Mouse (Mus musculus) MEL (cell line): ENCODE data around the gene Mcl1. TPM values are rescaled to one million over a fixed set of nuclear protein-coding genes. Genes with fewer than 3 reads are reported as not detected.

Experiments
- DNase-seq: peaks from one replicate; pipeline ENCODE4 v3.0.0; 2011; ENCODE audit warnings: low read depth, low spot score
- H3K27ac ChIP-seq: 2 replicates; pipeline ENCODE4 v1.5.1; 2012; ENCODE audit warnings: low read depth, mild to moderate bottlenecking, control low read depth, low read length, moderate library complexity; ENCODE audit not compliant: control insufficient read depth
- H3K27me3 ChIP-seq, 2 experiments: fragments of 150-350 bp in 1 of 2; sonication (generic) in 1 of 2; 2 replicates each; pipeline ENCODE4 v1.6.1; 2012; ENCODE audit warnings: low read length in 2 of 2, mild to moderate bottlenecking in 2 of 2, improper control_type of control experiment in 1 of 2, moderate library complexity in 1 of 2; ENCODE audit not compliant: insufficient read depth in 2 of 2, control insufficient read depth in 1 of 2
- H3K36me3 ChIP-seq, 2 experiments: 2 replicates each; pipeline ENCODE4 v1.6.1; 2012 to 2014; ENCODE audit warnings: low read length in 2 of 2, improper control_type of control experiment in 1 of 2, inconsistent platforms in 1 of 2, mild to moderate bottlenecking in 1 of 2; ENCODE audit not compliant: insufficient read depth in 2 of 2, control insufficient read depth in 1 of 2
- H3K4me1 ChIP-seq, 2 experiments: fragments of 150-350 bp in 1 of 2; sonication (generic) in 1 of 2; 2 replicates each; pipeline ENCODE4 v1.6.1; 2012; ENCODE audit warnings: low read length in 2 of 2, improper control_type of control experiment in 1 of 2, mild to moderate bottlenecking in 1 of 2; ENCODE audit not compliant: insufficient read depth in 2 of 2, control insufficient read depth in 1 of 2
- H3K4me3 ChIP-seq, 2 experiments: fragments of 150-350 bp in 1 of 2; sonication (generic) in 1 of 2; 2 replicates each; pipeline ENCODE4 v1.5.1; 2012; ENCODE audit warnings: low read depth in 2 of 2, low read length in 2 of 2, mild to moderate bottlenecking in 2 of 2, moderate library complexity in 2 of 2, control low read depth in 1 of 2, improper control_type of control experiment in 1 of 2; ENCODE audit not compliant: control insufficient read depth in 1 of 2, insufficient read depth in 1 of 2
- H3K79me2 ChIP-seq: 2 replicates; pipeline ENCODE4 v1.6.1; 2012; ENCODE audit warnings: mild to moderate bottlenecking, low read length, moderate library complexity; ENCODE audit not compliant: control insufficient read depth, poor library complexity, insufficient read depth
- H3K9ac ChIP-seq: 2 replicates; pipeline ENCODE4 v1.6.1; 2012; ENCODE audit warnings: low read depth, mild to moderate bottlenecking, control low read depth, low read length, moderate library complexity; ENCODE audit not compliant: control insufficient read depth, poor library complexity, severe bottlenecking
- H3K9me3 ChIP-seq: fragments of 150-350 bp; sonication (generic); replicated peaks from 2 replicates; pipeline ENCODE4 v1.6.1; 2012; ENCODE audit warnings: mild to moderate bottlenecking, low read length, improper control_type of control experiment, moderate library complexity; ENCODE audit not compliant: insufficient read depth
- BHLHE40 ChIP-seq: IDR thresholded peaks from 2 replicates; pipeline ENCODE4 v1.6.1; 2012; ENCODE audit warnings: low read depth, mild to moderate bottlenecking, inconsistent platforms, low read length, improper control_type of control experiment, borderline replicate concordance
- CHD1 ChIP-seq: IDR thresholded peaks from 2 replicates; pipeline ENCODE4 v1.6.1; 2012; ENCODE audit warnings: low read depth, mild to moderate bottlenecking, inconsistent platforms, low read length, improper control_type of control experiment
- CHD2 ChIP-seq: IDR thresholded peaks from 2 replicates; pipeline ENCODE4 v1.6.1; 2011; ENCODE audit warnings: low read length, improper control_type of control experiment
- CTCF ChIP-seq, 3 experiments: IDR thresholded peaks in 2 of 3; conservative IDR thresholded peaks in 1 of 3; 2 replicates each; pipeline ENCODE4 v1.5.1; 2011 to 2012; ENCODE audit warnings: low read length in 3 of 3, low read depth in 2 of 3, mild to moderate bottlenecking in 2 of 3, improper control_type of control experiment in 1 of 3, inconsistent platforms in 1 of 3, mixed read lengths in 1 of 3, moderate library complexity in 1 of 3; ENCODE audit not compliant: control insufficient read depth in 1 of 3, insufficient read depth in 1 of 3, poor library complexity in 1 of 3, severe bottlenecking in 1 of 3
- E2F4 ChIP-seq: IDR thresholded peaks from 2 replicates; pipeline ENCODE4 v1.6.1; 2011; ENCODE audit warnings: low read depth, low read length, improper control_type of control experiment, borderline replicate concordance
- ELF1 ChIP-seq: IDR thresholded peaks from 2 replicates; pipeline ENCODE4 v1.6.1; 2014; ENCODE audit warnings: low read depth, mild to moderate bottlenecking, inconsistent platforms, low read length, improper control_type of control experiment, moderate library complexity
- EP300 ChIP-seq, 2 experiments: IDR thresholded peaks; 2 replicates each; pipeline ENCODE4 v1.6.1; 2011; ENCODE audit warnings: improper control_type of control experiment in 2 of 2, low read length in 2 of 2, low read depth in 1 of 2, mild to moderate bottlenecking in 1 of 2
- ETS1 ChIP-seq: IDR thresholded peaks from 2 replicates; pipeline ENCODE4 v1.6.1; 2012; ENCODE audit warnings: low read depth, mild to moderate bottlenecking, inconsistent platforms, low read length, improper control_type of control experiment, moderate library complexity
- GABPA ChIP-seq: IDR thresholded peaks from 2 replicates; pipeline ENCODE4 v1.6.1; 2012; ENCODE audit warnings: low read depth, mild to moderate bottlenecking, inconsistent platforms, low read length, improper control_type of control experiment, moderate library complexity
- GATA1 ChIP-seq: IDR thresholded peaks from 2 replicates; pipeline ENCODE4 v1.6.1; 2011; ENCODE audit warnings: low read depth, low read length, improper control_type of control experiment
- HCFC1 ChIP-seq: IDR thresholded peaks from 2 replicates; pipeline ENCODE4 v1.6.1; 2012; ENCODE audit warnings: low read depth, mild to moderate bottlenecking, inconsistent platforms, low read length, improper control_type of control experiment, moderate library complexity
- JUND ChIP-seq: IDR thresholded peaks from 2 replicates; pipeline ENCODE4 v1.6.1; 2011; ENCODE audit warnings: low read depth, mild to moderate bottlenecking, improper control_type of control experiment, low read length
- KAT2A ChIP-seq: conservative IDR thresholded peaks from 2 replicates; pipeline ENCODE4 v1.6.1; 2012; ENCODE audit warnings: low read depth, low read length, improper control_type of control experiment, inconsistent platforms
- MAX ChIP-seq: IDR thresholded peaks from 2 replicates; pipeline ENCODE4 v1.6.1; 2011; ENCODE audit warnings: low read length, improper control_type of control experiment
- MAZ ChIP-seq: IDR thresholded peaks from 2 replicates; pipeline ENCODE4 v1.6.1; 2012; ENCODE audit warnings: low read depth, mild to moderate bottlenecking, inconsistent platforms, low read length, improper control_type of control experiment
- MEF2A ChIP-seq: IDR thresholded peaks from 2 replicates; pipeline ENCODE4 v1.6.1; 2014; ENCODE audit warnings: low read depth, mild to moderate bottlenecking, inconsistent platforms, low read length, improper control_type of control experiment; ENCODE audit not compliant: poor library complexity, insufficient replicate concordance, severe bottlenecking; ENCODE audit errors: extremely low read depth
- MXI1 ChIP-seq: IDR thresholded peaks from 2 replicates; pipeline ENCODE4 v1.6.1; 2011; ENCODE audit warnings: mild to moderate bottlenecking, low read depth, low read length, improper control_type of control experiment
- MYB ChIP-seq: IDR thresholded peaks from 2 replicates; pipeline ENCODE4 v1.6.1; 2011; ENCODE audit warnings: mild to moderate bottlenecking, low read depth, low read length, improper control_type of control experiment
- MYC ChIP-seq: IDR thresholded peaks from 2 replicates; pipeline ENCODE4 v1.6.1; 2011; ENCODE audit warnings: low read depth, mild to moderate bottlenecking, low read length, improper control_type of control experiment, moderate library complexity
- NELFE ChIP-seq: IDR thresholded peaks from 2 replicates; pipeline ENCODE4 v1.6.1; 2011; ENCODE audit warnings: low read depth, low read length, improper control_type of control experiment
- POLR2A ChIP-seq, 2 experiments: IDR thresholded peaks; 2 replicates each; pipeline ENCODE4 v1.6.1; 2011 to 2012; ENCODE audit warnings: low read length in 2 of 2, mild to moderate bottlenecking in 2 of 2, control low read depth in 1 of 2, improper control_type of control experiment in 1 of 2, low read depth in 1 of 2, moderate library complexity in 1 of 2; ENCODE audit not compliant: control insufficient read depth in 1 of 2, insufficient read depth in 1 of 2, poor library complexity in 1 of 2
- POLR2AphosphoS2 ChIP-seq: IDR thresholded peaks from 2 replicates; pipeline ENCODE4 v1.6.1; 2011; ENCODE audit warnings: low read length, improper control_type of control experiment
- POLR2AphosphoS5 ChIP-seq: IDR thresholded peaks from 2 replicates; pipeline ENCODE4 v1.6.1; 2012; ENCODE audit warnings: low read depth, borderline replicate concordance, mild to moderate bottlenecking, inconsistent platforms, low read length, moderate library complexity, mixed read lengths
- RCOR1 ChIP-seq: IDR thresholded peaks from 2 replicates; pipeline ENCODE4 v1.6.1; 2012; ENCODE audit warnings: low read depth, mild to moderate bottlenecking, inconsistent platforms, low read length, improper control_type of control experiment
- SIN3A ChIP-seq: IDR thresholded peaks from 2 replicates; pipeline ENCODE4 v1.6.1; 2012; ENCODE audit warnings: low read length, improper control_type of control experiment, inconsistent platforms
- SMC3 ChIP-seq: IDR thresholded peaks from 2 replicates; pipeline ENCODE4 v1.6.1; 2011; ENCODE audit warnings: low read depth, low read length, improper control_type of control experiment
- TBP ChIP-seq: IDR thresholded peaks from 2 replicates; pipeline ENCODE4 v1.8.0; 2011; ENCODE audit warnings: low read depth, low read length, improper control_type of control experiment
- TCF12 ChIP-seq: IDR thresholded peaks from 2 replicates; pipeline ENCODE4 v1.6.1; 2014; ENCODE audit warnings: low read depth, mild to moderate bottlenecking, inconsistent platforms, low read length, improper control_type of control experiment, moderate library complexity
- UBTF ChIP-seq: IDR thresholded peaks from 2 replicates; pipeline ENCODE4 v1.6.1; 2012; ENCODE audit warnings: low read depth, mild to moderate bottlenecking, inconsistent platforms, low read length, improper control_type of control experiment, moderate library complexity, borderline replicate concordance; ENCODE audit not compliant: insufficient read depth
- USF1 ChIP-seq: IDR thresholded peaks from 2 replicates; pipeline ENCODE4 v1.6.1; 2014; ENCODE audit warnings: low read depth, mild to moderate bottlenecking, inconsistent platforms, low read length, improper control_type of control experiment, moderate library complexity
- USF2 ChIP-seq, 2 experiments: IDR thresholded peaks; 2 replicates each; pipeline ENCODE4 v1.6.1; 2011 to 2012; ENCODE audit warnings: improper control_type of control experiment in 2 of 2, low read length in 2 of 2, borderline replicate concordance in 1 of 2, inconsistent platforms in 1 of 2, low read depth in 1 of 2, mild to moderate bottlenecking in 1 of 2; ENCODE audit not compliant: insufficient read depth in 1 of 2
- ZC3H11A ChIP-seq: IDR thresholded peaks from 2 replicates; pipeline ENCODE4 v1.6.1; 2012; ENCODE audit warnings: low read depth, mild to moderate bottlenecking, inconsistent platforms, low read length, improper control_type of control experiment
- ZKSCAN1 ChIP-seq: IDR thresholded peaks from 2 replicates; pipeline ENCODE4 v1.6.1; 2012; ENCODE audit warnings: low read depth, mild to moderate bottlenecking, inconsistent platforms, low read length, improper control_type of control experiment, moderate library complexity
- ZMIZ1 ChIP-seq: IDR thresholded peaks from 2 replicates; pipeline ENCODE4 v1.6.1; 2012; ENCODE audit warnings: low read depth, mild to moderate bottlenecking, inconsistent platforms, low read length, improper control_type of control experiment, moderate library complexity
- ZNF384 ChIP-seq: IDR thresholded peaks from 2 replicates; pipeline ENCODE4 v1.6.1; 2012; ENCODE audit warnings: low read depth, mild to moderate bottlenecking, inconsistent platforms, low read length, improper control_type of control experiment
- polyA plus RNA-seq, 2 experiments: library from polyadenylated mRNA; stranded (reverse) in 1 of 2; unstranded in 1 of 2; fragments of >175 nt in 1 of 2; fragments of >200 nt in 1 of 2; gene quantifications; 2 replicates each; pipeline versions ENCODE4 v1.2.1 to v1.2.4; 2012; ENCODE audit warnings: low replicate concordance in 2 of 2, low read depth in 1 of 2; ENCODE audit not compliant: insufficient read length in 2 of 2, insufficient read depth in 1 of 2, missing spikeins in 1 of 2
- total RNA-seq: library from RNA; depleted of rRNA; stranded (reverse); fragments of 300-350 nt; gene quantifications from 2 replicates; pipeline ENCODE4 v1.2.3, GENCODE M21; 2012

Mcl1 gene
- total and polyA plus RNA-seq, 3 experiments, result 142 to 211 (median 156) TPM

DNA sequence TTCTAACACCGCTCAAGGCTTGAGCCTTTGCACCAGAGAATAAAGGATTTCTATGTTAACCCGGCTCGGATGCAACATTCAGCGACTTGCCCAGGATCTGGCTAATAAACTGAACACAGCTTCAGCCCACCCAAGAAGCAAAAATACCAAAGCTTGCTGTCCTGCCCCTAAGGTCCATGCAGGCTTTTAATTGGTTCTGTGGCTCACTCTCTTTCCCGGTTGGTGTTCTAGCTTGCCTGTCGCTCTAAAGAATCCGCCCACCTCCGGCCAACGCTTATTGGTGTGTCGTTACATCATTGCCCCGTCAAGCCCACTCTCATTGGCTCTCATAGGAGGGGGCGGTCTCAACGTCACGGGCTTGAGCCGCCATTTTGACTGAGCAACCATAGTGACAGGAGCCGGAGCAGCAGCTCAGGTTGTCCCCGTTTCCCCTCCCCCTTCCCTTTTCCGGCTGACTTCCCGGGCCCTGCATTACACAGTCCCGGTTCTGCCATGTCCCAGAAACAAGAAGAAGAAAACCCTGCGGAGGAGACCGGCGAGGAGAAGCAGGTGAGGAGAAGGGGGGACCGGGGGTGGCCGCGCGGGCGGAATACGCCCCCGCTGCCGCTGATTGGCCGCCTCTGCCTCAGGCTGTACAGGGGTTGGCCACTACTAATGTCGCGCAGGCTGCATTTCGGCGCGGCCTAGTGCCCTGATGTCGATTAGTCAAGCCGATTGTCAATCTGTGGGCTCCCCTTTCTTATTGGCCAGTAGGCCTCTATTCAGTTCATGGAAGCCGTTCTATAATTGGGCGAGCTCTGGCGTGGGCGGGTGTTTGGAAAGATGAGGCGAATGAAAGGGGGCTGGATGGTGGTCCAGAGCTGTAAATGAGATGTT lies 33.7 kb upstream of the Mcl1 start, which contains the start of gene Ensa:
Ensa (plus strand) TSS at position 366 of the 876 bp plus-strand sequence.
- Histone ChIP-seq H3K36me3 (peaks cover 13 to 20% of the 10 kb centered on the region in 2 experiments), H3K27me3 (no peaks in the 10 kb centered on the region), H3K79me2 (peaks cover 22% of the 10 kb centered on the region), H3K27ac (peak within 1 kb of the TSS; percentile 81), H3K9me3 (no peaks in the 10 kb centered on the region), H3K4me1 (peaks cover 7 to 17% of the 10 kb centered on the region in 2 experiments), H3K9ac (peak within 1 kb of the TSS; percentile 73), H3K4me3 (peak within 1 kb of the TSS; percentile 64 to 76)
- DNase-seq, result peak; percentile 100
- peak; percentile 91; the same call in 1 of the 2 replicates for TF ChIP-seq POLR2AphosphoS5
- peak; percentile 3; the same call in 1 of the 2 replicates for TF ChIP-seq MEF2A
- peak in 1 of 2 experiments; percentile 99; a peak in 2 of 4 replicates for TF ChIP-seq POLR2A (IDR thresholded peaks at IDR 0.05; ENCODE audit: control insufficient read depth in 1 of 2, insufficient read depth in 1 of 2, low read depth in 1 of 2, low read length in 2 of 2, poor library complexity in 1 of 2)
- TF ChIP-seq SIN3A, result peak; percentile 92
- TF ChIP-seq POLR2AphosphoS2, result peak; percentile 100
- TF ChIP-seq CHD1, result no peak
- peak; percentile 91 for TF ChIP-seq CHD2
- peak; percentile 18 for TF ChIP-seq MAX
- TF ChIP-seq GATA1, result no peak
- TF ChIP-seq ELF1, result peak; percentile 52
- TF ChIP-seq EP300 (IDR thresholded peaks at IDR 0.05; ENCODE audit: low read depth in 1 of 2, low read length in 2 of 2), result no peak; a peak in 1 of 4 replicates
- no peak for TF ChIP-seq CTCF (IDR thresholded peaks at IDR 0.05 in 2 of 3, conservative IDR thresholded peaks at IDR 0.05 in 1 of 3; ENCODE audit: control insufficient read depth in 1 of 3, insufficient read depth in 1 of 3, low read depth in 2 of 3, low read length in 3 of 3, poor library complexity in 1 of 3, severe bottlenecking in 1 of 3)
- no peak for TF ChIP-seq ZC3H11A
- no peak; the same call in 1 of the 2 replicates for TF ChIP-seq MYC
- TF ChIP-seq MAZ, result peak; percentile 84
- TF ChIP-seq HCFC1, result peak; percentile 86
- peak; percentile 12; the same call in 1 of the 2 replicates for TF ChIP-seq ETS1
- peak; percentile 39; the same call in 1 of the 2 replicates for TF ChIP-seq KAT2A
- peak; percentile 98 for TF ChIP-seq TBP
- no peak for TF ChIP-seq ZKSCAN1
- no peak for TF ChIP-seq UBTF
- peak; percentile 73 for TF ChIP-seq TCF12
- peak; percentile 42; the same call in 1 of the 2 replicates for TF ChIP-seq GABPA
- no peak for TF ChIP-seq USF2 (IDR thresholded peaks at IDR 0.05; ENCODE audit: borderline replicate concordance in 1 of 2, insufficient read depth in 1 of 2, low read depth in 1 of 2, low read length in 2 of 2)
- no peak for TF ChIP-seq MYB
- no peak; the same call in 1 of the 2 replicates for TF ChIP-seq RCOR1
- TF ChIP-seq MXI1, result peak; percentile 73
- peak; percentile 99 for TF ChIP-seq NELFE
- no peak for TF ChIP-seq SMC3
- TF ChIP-seq E2F4, result peak; percentile 79; the same call in 1 of the 2 replicates
- no peak for TF ChIP-seq BHLHE40
- TF ChIP-seq ZMIZ1, result peak; percentile 99
- no peak for TF ChIP-seq ZNF384
- peak; percentile 64; the same call in 1 of the 2 replicates for TF ChIP-seq JUND
- TF ChIP-seq USF1, result no peak; the same call in 1 of the 2 replicates
